Mouse (Mus musculus) frontal cortex, postnatal 36 days (tissue): ENCODE results near the gene Tph2.
A peak's percentile ranks its signal among the peaks of the same experiment; 100 is the strongest.
"Not testable (repeated sequence)": the region's sequence is repeated elsewhere in the genome, so short reads cannot be mapped to it uniquely, and the experiment has no call there.

Experiments used
- DNase-seq, 2 experiments: peaks; one replicate each; pipeline ENCODE4 v3.0.0; 2022; ENCODE audit warnings: low spot score in 2 of 2

Tph2 gene

GRCm38 (mm10) chr10:115184697-115185096, at the start of gene Tph2:
Tph2 (minus strand) TSS chr10:115185022.
- peak; percentile 43 to 46 for DNase-seq

GRCm38 (mm10) chr10:115233798-115234197, 49.0 kb upstream of the Tph2 start:
- DNase-seq, result no peak

- DNase-seq, result no peak
Observed at GRCm38 (mm10) chr10:115232513-115232912, 47.7 kb upstream of the Tph2 start.

GRCm38 (mm10) chr10:115229023-115229422, 44.2 kb upstream of the Tph2 start:
- no peak for DNase-seq

- no peak for DNase-seq
Observed at GRCm38 (mm10) chr10:115226586-115226985, 41.8 kb upstream of the Tph2 start.

- no peak for DNase-seq
Observed at GRCm38 (mm10) chr10:115223845-115224244, 39.0 kb upstream of the Tph2 start.

GRCm38 (mm10) chr10:115212916-115213580, 28.2 kb upstream of the Tph2 start:
- DNase-seq, result no peak

GRCm38 (mm10) chr10:115205825-115206224, 21.0 kb upstream of the Tph2 start:
- DNase-seq, result no peak

GRCm38 (mm10) chr10:115205284-115205683, 20.5 kb upstream of the Tph2 start:
- no peak for DNase-seq

- DNase-seq, result no peak
Observed at GRCm38 (mm10) chr10:115191214-115191613, 6.4 kb upstream of the Tph2 start.

GRCm38 (mm10) chr10:115187390-115187789, 2.6 kb upstream of the Tph2 start:
- no peak for DNase-seq

- no peak for DNase-seq
Observed at GRCm38 (mm10) chr10:115181034-115181433, 3.8 kb downstream of the Tph2 start.

GRCm38 (mm10) chr10:115178019-115178418, 6.8 kb downstream of the Tph2 start:
- DNase-seq, result not testable (repeated sequence)

GRCm38 (mm10) chr10:115175591-115175991, 9.2 kb downstream of the Tph2 start:
- DNase-seq, result no peak

- no peak for DNase-seq
Observed at GRCm38 (mm10) chr10:115173336-115173735, 11.5 kb downstream of the Tph2 start.

- DNase-seq, result peak in 1 of 2 experiments; percentile 33
Observed at GRCm38 (mm10) chr10:115171351-115171818, 13.4 kb downstream of the Tph2 start.

GRCm38 (mm10) chr10:115170496-115171350, 14.1 kb downstream of the Tph2 start:
- DNase-seq, result no peak

GRCm38 (mm10) chr10:115169410-115169809, 15.4 kb downstream of the Tph2 start:
- no peak for DNase-seq

- DNase-seq, result no peak
Observed at GRCm38 (mm10) chr10:115160289-115160688, 24.5 kb downstream of the Tph2 start.

GRCm38 (mm10) chr10:115147308-115147707, 37.5 kb downstream of the Tph2 start:
- DNase-seq, result no peak

GRCm38 (mm10) chr10:115146257-115146898, 38.4 kb downstream of the Tph2 start:
- no peak for DNase-seq

- DNase-seq, result no peak
Observed at GRCm38 (mm10) chr10:115144542-115144941, 40.3 kb downstream of the Tph2 start.
